Mouse (Mus musculus) CH12.LX (cell line): ENCODE results near the gene Dcaf6. TPM values are rescaled to one million over a fixed set of nuclear protein-coding genes. Genes with fewer than 3 reads are reported as not detected.

Experiments used
- DNase-seq: peaks from one replicate; pipeline ENCODE4 v3.0.0-alpha.2; 2013; ENCODE audit errors: extremely low read depth
- H3K27ac ChIP-seq: 2 replicates; pipeline ENCODE4 v1.5.1; 2012; ENCODE audit warnings: low read depth, mild to moderate bottlenecking, control low read depth, moderate library complexity; ENCODE audit not compliant: insufficient read depth
- H3K27me3 ChIP-seq: replicated peaks from 2 replicates; pipeline ENCODE3; 2012; ENCODE audit warnings: inconsistent platforms
- H3K36me3 ChIP-seq, 2 experiments: replicated peaks in 1 of 2; 2 replicates each; pipeline versions ENCODE3 to v1.6.1; 2012; ENCODE audit warnings: inconsistent platforms in 1 of 2, low read length in 1 of 2, mild to moderate bottlenecking in 1 of 2, mixed read lengths in 1 of 2, moderate library complexity in 1 of 2; ENCODE audit not compliant: control insufficient read depth in 1 of 2, insufficient read depth in 1 of 2
- H3K4me1 ChIP-seq, 2 experiments: 2 replicates each; pipeline ENCODE4 v1.6.1; 2012; ENCODE audit warnings: inconsistent platforms in 1 of 2, moderate library complexity in 1 of 2; ENCODE audit not compliant: insufficient read depth in 2 of 2, control insufficient read depth in 1 of 2
- H3K4me2 ChIP-seq: 2 replicates; pipeline ENCODE4 v1.6.1; 2012; ENCODE audit warnings: low read depth, mild to moderate bottlenecking, control low read depth; ENCODE audit not compliant: poor library complexity, insufficient read depth, severe bottlenecking
- H3K4me3 ChIP-seq, 3 experiments: fragments of 150-350 bp in 1 of 3; sonication (generic) in 1 of 3; replicated peaks in 1 of 3; 2 replicates each; pipeline versions ENCODE3 to v1.5.1; 2011 to 2012; ENCODE audit warnings: low read depth in 2 of 3, low read length in 2 of 3, mild to moderate bottlenecking in 2 of 3, moderate library complexity in 2 of 3, control low read depth in 1 of 3, improper control_type of control experiment in 1 of 3, inconsistent platforms in 1 of 3, mixed read lengths in 1 of 3; ENCODE audit not compliant: poor library complexity in 1 of 3
- H3K79me2 ChIP-seq: replicated peaks from 2 replicates; pipeline ENCODE4 v1.6.1; 2012; ENCODE audit warnings: mild to moderate bottlenecking, moderate library complexity; ENCODE audit not compliant: control insufficient read depth, poor library complexity, insufficient read depth, severe bottlenecking; ENCODE audit errors: extremely low read depth
- H3K9ac ChIP-seq: 2 replicates; pipeline ENCODE4 v1.6.1; 2012; ENCODE audit warnings: low read depth, mild to moderate bottlenecking, control low read depth, moderate library complexity; ENCODE audit not compliant: insufficient read depth
- H3K9me3 ChIP-seq: replicated peaks from 2 replicates; pipeline ENCODE3; 2012; ENCODE audit warnings: low read length, inconsistent platforms, mixed read lengths
- CTCF ChIP-seq, 2 experiments: IDR thresholded peaks in 1 of 2; conservative IDR thresholded peaks in 1 of 2; 2 replicates each; pipeline ENCODE4 v1.5.1; 2011 to 2012; ENCODE audit warnings: low read depth in 2 of 2, low read length in 2 of 2, improper control_type of control experiment in 1 of 2, inconsistent platforms in 1 of 2, mild to moderate bottlenecking in 1 of 2, moderate library complexity in 1 of 2
- E2F4 ChIP-seq: IDR thresholded peaks from 2 replicates; pipeline ENCODE4 v1.6.1; 2011; ENCODE audit warnings: low read depth, low read length, improper control_type of control experiment; ENCODE audit not compliant: insufficient replicate concordance
- ELF1 ChIP-seq: IDR thresholded peaks from 2 replicates; pipeline ENCODE4 v1.6.1; 2014; ENCODE audit warnings: low read depth, mild to moderate bottlenecking, inconsistent platforms, low read length, improper control_type of control experiment
- EP300 ChIP-seq: IDR thresholded peaks from 2 replicates; pipeline ENCODE4 v1.6.1; 2011; ENCODE audit warnings: low read length, improper control_type of control experiment
- ETS1 ChIP-seq: conservative IDR thresholded peaks from 2 replicates; pipeline ENCODE4 v1.6.1; 2012; ENCODE audit warnings: low read depth, mild to moderate bottlenecking, inconsistent platforms, low read length, improper control_type of control experiment, moderate library complexity
- GABPA ChIP-seq: IDR thresholded peaks from 2 replicates; pipeline ENCODE4 v1.6.1; 2012; ENCODE audit warnings: low read depth, low read length, improper control_type of control experiment, inconsistent platforms; ENCODE audit not compliant: insufficient replicate concordance
- MAFK ChIP-seq: IDR thresholded peaks from 2 replicates; pipeline ENCODE4 v1.6.1; 2011; ENCODE audit warnings: low read length, improper control_type of control experiment; ENCODE audit not compliant: insufficient replicate concordance
- MXI1 ChIP-seq: IDR thresholded peaks from 2 replicates; pipeline ENCODE4 v1.6.1; 2011; ENCODE audit warnings: mild to moderate bottlenecking, low read depth, low read length, improper control_type of control experiment
- MYC ChIP-seq: IDR thresholded peaks from 2 replicates; pipeline ENCODE4 v1.6.1; 2011; ENCODE audit warnings: low read depth, mild to moderate bottlenecking, improper control_type of control experiment, low read length
- NELFE ChIP-seq: IDR thresholded peaks from 2 replicates; pipeline ENCODE4 v1.6.1; 2011; ENCODE audit warnings: low read depth, low read length, improper control_type of control experiment
- PAX5 ChIP-seq: IDR thresholded peaks from 2 replicates; pipeline ENCODE4 v1.6.1; 2012; ENCODE audit warnings: low read length, inconsistent platforms, mixed read lengths
- RCOR1 ChIP-seq: conservative IDR thresholded peaks from 2 replicates; pipeline ENCODE4 v1.6.1; 2012; ENCODE audit warnings: low read depth, mild to moderate bottlenecking, inconsistent platforms, low read length, improper control_type of control experiment
- TCF12 ChIP-seq: IDR thresholded peaks from 2 replicates; pipeline ENCODE4 v1.6.1; 2014; ENCODE audit warnings: low read depth, mild to moderate bottlenecking, inconsistent platforms, low read length, improper control_type of control experiment
- UBTF ChIP-seq: IDR thresholded peaks from 2 replicates; pipeline ENCODE4 v1.6.1; 2012; ENCODE audit warnings: low read depth, mild to moderate bottlenecking, inconsistent platforms, low read length, improper control_type of control experiment, moderate library complexity
- USF1 ChIP-seq: IDR thresholded peaks from 2 replicates; pipeline ENCODE4 v1.6.1; 2014; ENCODE audit warnings: low read depth, mild to moderate bottlenecking, inconsistent platforms, low read length, improper control_type of control experiment
- USF2 ChIP-seq: conservative IDR thresholded peaks from 2 replicates; pipeline ENCODE4 v1.6.1; 2011; ENCODE audit warnings: low read depth, low read length, improper control_type of control experiment
- ZNF384 ChIP-seq: IDR thresholded peaks from 2 replicates; pipeline ENCODE4 v1.6.1; 2012; ENCODE audit warnings: low read depth, low read length, improper control_type of control experiment, inconsistent platforms
- dilution Hi-C: fragments of 300-500 bp; cut with MboI; formaldehyde crosslinking; loops from 2 replicates; pipeline ENCODE4 v1.14.3; 2020; ENCODE audit warnings: low sequenced_read_pairs; ENCODE audit not compliant: extremely low pct_unique_long_range_greater_than_20kb, extremely low pct_ligation_motif_present
- in situ Hi-C: fragments of 300-500 bp; cut with MboI; formaldehyde crosslinking; loops from 3 replicates; pipeline ENCODE4 v1.14.3; 2019; ENCODE audit warnings: low sequenced_read_pairs, low pct_ligation_motif_present, low pct_unique_long_range_greater_than_20kb, mixed read lengths
- polyA plus RNA-seq: library from polyadenylated mRNA; unstranded; fragments of >175 nt; gene quantifications from 2 replicates; pipeline ENCODE4 v1.2.1, GENCODE M21; 2012; ENCODE audit warnings: low read depth; ENCODE audit not compliant: insufficient read length
- total RNA-seq, 2 experiments: library from RNA; depleted of rRNA; stranded (reverse); fragments of 300-350 nt in 1 of 2; fragments of >200 nt in 1 of 2; gene quantifications; 2 replicates each; pipeline ENCODE4 v1.2.3; 2012 to 2014

Dcaf6 gene
- total and polyA plus RNA-seq, 3 experiments: 3.7 to 4.1 (median 4.1) TPM

DNA sequence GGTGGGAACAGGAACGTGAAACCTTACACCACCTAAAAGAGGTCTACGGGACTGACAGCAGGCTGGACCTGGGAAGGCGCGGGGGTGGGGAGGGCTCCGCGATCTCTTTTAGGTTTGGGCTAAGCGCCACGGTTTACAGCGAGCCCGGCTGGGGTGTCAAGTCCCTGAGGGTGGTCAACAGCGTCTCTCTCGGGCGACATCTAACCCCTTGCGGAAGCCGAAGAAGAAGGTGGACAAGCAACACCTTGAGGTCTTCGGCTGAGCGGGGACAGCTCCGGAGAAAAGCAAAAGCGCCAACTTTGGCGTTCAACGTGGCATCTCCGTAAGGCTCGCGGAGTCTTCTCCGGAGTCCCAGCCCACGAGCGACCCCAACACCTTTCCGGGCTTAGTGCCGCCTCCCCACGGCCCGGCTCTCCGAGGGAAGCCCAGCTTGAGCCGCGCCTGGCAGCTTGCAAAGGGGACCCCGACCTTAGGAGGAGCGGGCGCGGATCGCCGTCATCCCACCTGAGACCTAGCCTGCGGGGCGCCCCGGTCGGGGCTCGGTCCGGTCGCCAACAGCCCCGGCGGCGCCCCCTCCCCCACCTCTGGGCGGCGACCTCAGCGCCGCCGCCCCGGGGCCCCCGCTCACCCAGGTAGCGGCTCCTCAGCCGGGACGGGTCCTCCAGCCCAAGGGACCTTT is 633 bp downstream of the Dcaf6 start:
- H3K27ac ChIP-seq: peak overlapping the region; percentile 41; the same call in 1 of the 2 replicates
- in situ Hi-C loops: no loop called here
- peak; percentile 33 for DNase-seq
- H3K4me2 ChIP-seq: peak overlapping the region; percentile 76
- H3K27me3 ChIP-seq: no peaks in the 10 kb centered on the region
- H3K9ac ChIP-seq: peak overlapping the region; percentile 79
- TF ChIP-seq CTCF (conservative IDR thresholded peaks at IDR 0.05 in 1 of 2, IDR thresholded peaks at IDR 0.05 in 1 of 2; ENCODE audit: low read depth in 2 of 2, low read length in 2 of 2): peak in 1 of 2 experiments; percentile 8; a peak in 1 of 4 replicates
- TF ChIP-seq USF2: no peak
- TF ChIP-seq UBTF: 0 out of 2 replicates have a peak, but pooled peaks have one; percentile 48
- TF ChIP-seq, all 38 proteins: peak for 2
- Histone ChIP-seq H3K79me2 (peaks cover 2% of the 10 kb centered on the region), H3K4me3 (peak overlapping the region; percentile 77 to 97 (median 88)), H3K9me3 (no peaks in the 10 kb centered on the region), H3K4me1 (peaks cover 0 to 12% of the 10 kb centered on the region in 2 experiments; a peak in 2 of 4 replicates), H3K36me3 (no peaks in the 10 kb centered on the region)
- dilution Hi-C loops: no loop called here

DNA sequence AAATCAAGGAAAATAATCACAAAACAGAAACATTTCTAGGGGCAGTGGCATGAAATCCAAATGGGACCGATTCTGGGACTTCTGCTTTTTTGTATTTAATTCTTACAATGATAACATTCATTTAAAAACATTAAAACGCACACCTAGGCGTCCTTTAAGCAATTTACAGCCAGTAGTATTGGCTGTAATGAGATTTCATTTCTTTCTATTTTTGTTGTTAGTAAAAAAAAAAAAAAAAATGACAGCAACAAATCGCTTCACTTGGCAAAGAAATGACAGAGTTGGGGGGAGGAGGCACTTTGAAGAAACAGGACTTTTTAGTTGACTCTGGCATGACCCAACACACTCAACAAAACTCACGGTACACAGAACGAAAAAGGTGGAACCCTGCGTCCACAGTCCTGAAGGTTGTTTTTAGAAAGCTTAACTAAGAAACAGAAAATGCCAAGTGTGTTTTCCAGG is 1.2 kb downstream of the Dcaf6 start:
- H3K27ac ChIP-seq: no peak overlapping the region
- H3K4me1 ChIP-seq: peaks cover 0 to 12% of the 10 kb centered on the region in 2 experiments; a peak in 2 of 4 replicates
- TF ChIP-seq ZNF384: peak; percentile 62
- no peak for TF ChIP-seq MXI1
- TF ChIP-seq NELFE: no peak
- H3K4me2 ChIP-seq: peak overlapping the region; percentile 76
- H3K36me3 ChIP-seq: no peaks in the 10 kb centered on the region
- H3K4me3 ChIP-seq: peak overlapping the region; percentile 77 to 97 (median 88)
- no peaks in the 10 kb centered on the region for H3K27me3 ChIP-seq
- DNase-seq: peak; percentile 22
- dilution Hi-C loops: no loop called here
- peaks cover 2% of the 10 kb centered on the region for H3K79me2 ChIP-seq
- H3K9me3 ChIP-seq: peaks cover 3% of the 10 kb centered on the region
- peak overlapping the region; percentile 79 for H3K9ac ChIP-seq
- in situ Hi-C loops: no loop called here

DNA sequence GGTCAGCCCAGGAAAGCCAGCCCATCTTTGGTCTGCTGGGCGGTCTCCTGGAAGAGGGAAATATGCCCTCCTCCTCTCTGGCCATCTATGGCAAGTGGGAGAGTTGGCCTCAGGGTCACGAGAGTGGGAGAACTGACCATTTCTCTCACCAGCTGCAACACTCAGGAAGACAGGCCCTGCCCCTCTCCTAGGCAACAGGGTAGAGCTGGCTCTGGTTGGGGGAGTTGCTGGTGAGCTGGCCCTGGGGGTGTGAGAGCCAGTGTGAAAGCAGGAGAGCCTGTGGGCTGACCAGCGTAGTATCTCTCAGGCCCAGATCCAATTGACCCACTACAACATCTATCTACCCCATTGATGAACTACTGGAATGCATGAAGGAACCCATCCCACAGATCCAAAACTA is 18.6 kb downstream of the Dcaf6 start:
- in situ Hi-C loops: no loop called here

More for the DNA sequence above, 18.6 kb downstream of the Dcaf6 start:
- Histone ChIP-seq H3K27me3 (no peaks in the 10 kb centered on the region), H3K9me3 (no peaks in the 10 kb centered on the region), H3K4me3 (no peak overlapping the region), H3K4me2 (no peak overlapping the region), H3K27ac (no peak overlapping the region), H3K79me2 (no peaks in the 10 kb centered on the region), H3K4me1 (no peaks in the 10 kb centered on the region), H3K9ac (no peak overlapping the region), H3K36me3 (no peaks in the 10 kb centered on the region)
- DNase-seq: no peak
- dilution Hi-C loops: no loop called here
- TF ChIP-seq TCF12: no peak
- no peak for TF ChIP-seq ZNF384
- no peak for TF ChIP-seq USF1
- no peak for TF ChIP-seq UBTF
- TF ChIP-seq CTCF (conservative IDR thresholded peaks at IDR 0.05 in 1 of 2, IDR thresholded peaks at IDR 0.05 in 1 of 2; ENCODE audit: low read depth in 2 of 2, low read length in 2 of 2): no peak
- no peak for TF ChIP-seq ELF1
- no peak for TF ChIP-seq EP300
- no peak for TF ChIP-seq RCOR1
- TF ChIP-seq MAFK: no peak
- no peak for TF ChIP-seq ETS1
- TF ChIP-seq MYC: no peak
- no peak for TF ChIP-seq PAX5
- no peak for TF ChIP-seq E2F4
- TF ChIP-seq GABPA: no peak
